Mouse (Mus musculus): Measurements from ENCODE around the gene Eef1g. TPM values are rescaled to one million over a fixed set of nuclear protein-coding genes. Genes with fewer than 3 reads are reported as not detected.

The Eef1g gene
- polyA plus RNA-seq, 1 experiment, result 896 TPM

- H3K79me2 ChIP-seq (ENCODE audit: control insufficient read depth, insufficient read depth), result peaks cover 28% of the 10 kb centered on the region
- H3K27me3 ChIP-seq (ENCODE audit: control insufficient read depth, insufficient read depth, insufficient read length), result no peaks in the 10 kb centered on the region
- H3K4me3 ChIP-seq, result peak overlapping the region; percentile 94
- H3ac ChIP-seq (ENCODE audit: control insufficient read depth, insufficient read length), result no peak overlapping the region
- H3K36me3 ChIP-seq (ENCODE audit: control insufficient read depth, insufficient read depth), result peaks cover 40% of the 10 kb centered on the region
- H3K4me2 ChIP-seq (ENCODE audit: low read depth), result peak overlapping the region; percentile 80
- TF ChIP-seq POLR2AphosphoS2 (IDR thresholded peaks at IDR 0.05; ENCODE audit: insufficient read length, low read depth) (no peak), REST (IDR thresholded peaks at IDR 0.05; ENCODE audit: insufficient read depth, insufficient read length) (no peak), SRF (IDR thresholded peaks at IDR 0.05; ENCODE audit: control insufficient read depth, insufficient read length, low read depth) (no peak), CEBPB (IDR thresholded peaks at IDR 0.05; ENCODE audit: insufficient read depth, poor library complexity, severe bottlenecking) (no peak), MYOD1 (IDR thresholded peaks at IDR 0.05; ENCODE audit: control insufficient read depth in 1 of 3, insufficient read length in 2 of 3, low read depth in 2 of 3) (no peak), E2F4 (IDR thresholded peaks at IDR 0.05; ENCODE audit: insufficient read depth) (no peak), TCF12 (IDR thresholded peaks at IDR 0.05; ENCODE audit: insufficient read depth, poor library complexity, severe bottlenecking) (no peak), TCF3 (IDR thresholded peaks at IDR 0.05; ENCODE audit: insufficient read length, low read depth) (no peak)
Measured at GRCm38 (mm10) chr19:8944062-8944461, 22.8 kb upstream of the Eef1g start.

GRCm38 (mm10) chr19:8944750-8945149 is 22.1 kb upstream of the Eef1g start:
- H3ac ChIP-seq (ENCODE audit: control insufficient read depth, insufficient read length), result no peak overlapping the region
- no peak for TF ChIP-seq CEBPB (IDR thresholded peaks at IDR 0.05; ENCODE audit: insufficient read depth, poor library complexity, severe bottlenecking)
- no peak for TF ChIP-seq USF1 (IDR thresholded peaks at IDR 0.05; ENCODE audit: low read depth)
- peaks cover 43% of the 10 kb centered on the region for H3K36me3 ChIP-seq (ENCODE audit: control insufficient read depth, insufficient read depth)
- H3K4me3 ChIP-seq, result peak overlapping the region; percentile 94
- peaks cover 28% of the 10 kb centered on the region for H3K79me2 ChIP-seq (ENCODE audit: control insufficient read depth, insufficient read depth)
- no peaks in the 10 kb centered on the region for H3K27me3 ChIP-seq (ENCODE audit: control insufficient read depth, insufficient read depth, insufficient read length)
- H3K4me2 ChIP-seq (ENCODE audit: low read depth), result peak overlapping the region; percentile 80

- peak overlapping the region; percentile 94 for H3K4me3 ChIP-seq
- no peaks in the 10 kb centered on the region for H3K27me3 ChIP-seq (ENCODE audit: control insufficient read depth, insufficient read depth, insufficient read length)
- H3K36me3 ChIP-seq (ENCODE audit: control insufficient read depth, insufficient read depth), result peaks cover 44% of the 10 kb centered on the region
- H3K4me2 ChIP-seq (ENCODE audit: low read depth), result peak overlapping the region; percentile 80
- peaks cover 28% of the 10 kb centered on the region for H3K79me2 ChIP-seq (ENCODE audit: control insufficient read depth, insufficient read depth)
- TF ChIP-seq MYOG (IDR thresholded peaks at IDR 0.05; ENCODE audit: control insufficient read depth in 1 of 3, insufficient read depth in 1 of 3, insufficient read length in 2 of 3, low read depth in 2 of 3) (no peak), REST (IDR thresholded peaks at IDR 0.05; ENCODE audit: insufficient read depth, insufficient read length) (no peak), MYOD1 (IDR thresholded peaks at IDR 0.05; ENCODE audit: control insufficient read depth in 1 of 3, insufficient read length in 2 of 3, low read depth in 2 of 3) (no peak), POLR2AphosphoS2 (IDR thresholded peaks at IDR 0.05; ENCODE audit: insufficient read length, low read depth) (no peak), CEBPB (IDR thresholded peaks at IDR 0.05; ENCODE audit: insufficient read depth, poor library complexity, severe bottlenecking) (no peak), SRF (IDR thresholded peaks at IDR 0.05; ENCODE audit: control insufficient read depth, insufficient read length, low read depth) (no peak), POLR2A (IDR thresholded peaks at IDR 0.05; ENCODE audit: insufficient read length, low read depth) (no peak), E2F4 (IDR thresholded peaks at IDR 0.05; ENCODE audit: insufficient read depth) (no peak), TCF3 (IDR thresholded peaks at IDR 0.05; ENCODE audit: insufficient read length, low read depth) (no peak), TCF12 (IDR thresholded peaks at IDR 0.05; ENCODE audit: insufficient read depth, poor library complexity, severe bottlenecking) (no peak), USF1 (IDR thresholded peaks at IDR 0.05; ENCODE audit: low read depth) (no peak), MAX (IDR thresholded peaks at IDR 0.05; ENCODE audit: low read depth) (no peak)
- no peak overlapping the region for H3ac ChIP-seq (ENCODE audit: control insufficient read depth, insufficient read length)
Measured at GRCm38 (mm10) chr19:8945251-8945650, 21.6 kb upstream of the Eef1g start.

GRCm38 (mm10) chr19:8946929-8947328 is 19.9 kb upstream of the Eef1g start:
- Histone ChIP-seq H3K4me3 (no peak overlapping the region), H3K27me3 (ENCODE audit: control insufficient read depth, insufficient read depth, insufficient read length) (no peaks in the 10 kb centered on the region), H3K36me3 (ENCODE audit: control insufficient read depth, insufficient read depth) (peaks cover 54% of the 10 kb centered on the region), H3K4me2 (ENCODE audit: low read depth) (no peak overlapping the region), H3ac (ENCODE audit: control insufficient read depth, insufficient read length) (no peak overlapping the region), H3K79me2 (ENCODE audit: control insufficient read depth, insufficient read depth) (peaks cover 28% of the 10 kb centered on the region)
- TF ChIP-seq MYOD1 (IDR thresholded peaks at IDR 0.05; ENCODE audit: control insufficient read depth in 1 of 3, insufficient read length in 2 of 3, low read depth in 2 of 3), result no peak
- no peak for TF ChIP-seq MAX (IDR thresholded peaks at IDR 0.05; ENCODE audit: low read depth)
- TF ChIP-seq SRF (IDR thresholded peaks at IDR 0.05; ENCODE audit: control insufficient read depth, insufficient read length, low read depth), result no peak
- TF ChIP-seq USF1 (IDR thresholded peaks at IDR 0.05; ENCODE audit: low read depth), result no peak
- TF ChIP-seq E2F4 (IDR thresholded peaks at IDR 0.05; ENCODE audit: insufficient read depth), result no peak
- no peak for TF ChIP-seq MYOG (IDR thresholded peaks at IDR 0.05; ENCODE audit: control insufficient read depth in 1 of 3, insufficient read depth in 1 of 3, insufficient read length in 2 of 3, low read depth in 2 of 3)
- no peak for TF ChIP-seq REST (IDR thresholded peaks at IDR 0.05; ENCODE audit: insufficient read depth, insufficient read length)
- no peak for TF ChIP-seq POLR2AphosphoS2 (IDR thresholded peaks at IDR 0.05; ENCODE audit: insufficient read length, low read depth)
- TF ChIP-seq TCF12 (IDR thresholded peaks at IDR 0.05; ENCODE audit: insufficient read depth, poor library complexity, severe bottlenecking), result no peak
- no peak for TF ChIP-seq CEBPB (IDR thresholded peaks at IDR 0.05; ENCODE audit: insufficient read depth, poor library complexity, severe bottlenecking)
- TF ChIP-seq POLR2A (IDR thresholded peaks at IDR 0.05; ENCODE audit: insufficient read length, low read depth), result no peak
- TF ChIP-seq TCF3 (IDR thresholded peaks at IDR 0.05; ENCODE audit: insufficient read length, low read depth), result no peak

GRCm38 (mm10) chr19:8950190-8950589 is 16.7 kb upstream of the Eef1g start:
- no peak for TF ChIP-seq SRF (IDR thresholded peaks at IDR 0.05; ENCODE audit: control insufficient read depth, insufficient read length, low read depth)
- H3ac ChIP-seq (ENCODE audit: control insufficient read depth, insufficient read length), result no peak overlapping the region
- no peak overlapping the region for H3K4me2 ChIP-seq (ENCODE audit: low read depth)

More at GRCm38 (mm10) chr19:8950190-8950589, 16.7 kb upstream of the Eef1g start:
- Histone ChIP-seq H3K79me2 (ENCODE audit: control insufficient read depth, insufficient read depth) (peaks cover 16% of the 10 kb centered on the region), H3K36me3 (ENCODE audit: control insufficient read depth, insufficient read depth) (peaks cover 51% of the 10 kb centered on the region), H3K4me3 (no peak overlapping the region), H3K27me3 (ENCODE audit: control insufficient read depth, insufficient read depth, insufficient read length) (no peaks in the 10 kb centered on the region)

All from myocyte (in vitro differentiated cells).